Mouse (Mus musculus) monocyte, adult 2 months (primary cell): ENCODE results near the gene 6030408B16Rik.
"Not testable (repeated sequence)": the region's sequence is repeated elsewhere in the genome, so short reads cannot be mapped to it uniquely, and the experiment has no call there.

ENCODE experiments used
- DNase-seq, 2 experiments: peaks; one replicate each; pipeline ENCODE4 v3.0.0; 2022; ENCODE audit warnings: low spot score in 2 of 2, low read depth in 1 of 2

Gene 6030408B16Rik

DNA sequence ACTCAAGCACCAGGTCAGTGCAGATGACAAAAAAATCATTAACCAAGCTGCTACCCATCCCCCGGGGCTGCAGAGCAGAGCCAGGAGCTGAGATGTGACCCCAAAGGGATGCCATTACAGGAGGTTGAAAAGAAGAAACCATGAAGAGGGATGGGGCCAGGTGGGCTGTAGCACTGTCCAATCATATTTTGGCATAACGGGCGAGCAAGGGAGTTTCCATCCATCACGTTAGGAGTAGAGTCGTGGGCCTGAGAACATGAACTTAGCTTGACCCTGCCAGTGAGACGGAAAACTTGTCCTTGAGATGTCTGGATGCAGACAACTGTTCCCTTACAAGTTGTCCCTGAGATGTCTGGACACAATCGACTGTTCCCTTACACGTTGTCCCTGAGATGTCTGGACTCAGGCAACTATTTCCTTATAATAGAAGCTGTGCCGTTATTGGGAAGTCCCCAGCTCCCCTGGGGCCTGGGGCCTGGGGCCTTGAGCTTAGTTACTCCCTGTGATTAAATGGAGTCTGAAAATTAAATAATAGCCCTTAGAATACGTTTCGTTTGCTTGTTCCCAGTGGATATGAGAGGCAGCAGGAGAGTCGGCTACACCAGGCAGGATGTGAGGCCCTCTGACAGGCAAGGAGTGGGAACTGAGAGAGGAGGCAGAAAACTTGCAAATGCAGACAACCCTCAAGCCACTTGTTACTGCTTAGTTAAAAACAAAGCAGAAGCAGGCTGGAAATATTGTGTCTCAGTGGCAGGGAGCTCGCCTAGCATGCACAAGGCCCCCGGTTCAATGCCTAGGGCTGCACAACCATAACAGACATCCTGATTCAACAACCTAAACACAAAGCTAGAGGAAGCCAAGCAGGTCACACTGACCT, 26.1 kb downstream of the 6030408B16Rik start:
- no peak for DNase-seq

DNA sequence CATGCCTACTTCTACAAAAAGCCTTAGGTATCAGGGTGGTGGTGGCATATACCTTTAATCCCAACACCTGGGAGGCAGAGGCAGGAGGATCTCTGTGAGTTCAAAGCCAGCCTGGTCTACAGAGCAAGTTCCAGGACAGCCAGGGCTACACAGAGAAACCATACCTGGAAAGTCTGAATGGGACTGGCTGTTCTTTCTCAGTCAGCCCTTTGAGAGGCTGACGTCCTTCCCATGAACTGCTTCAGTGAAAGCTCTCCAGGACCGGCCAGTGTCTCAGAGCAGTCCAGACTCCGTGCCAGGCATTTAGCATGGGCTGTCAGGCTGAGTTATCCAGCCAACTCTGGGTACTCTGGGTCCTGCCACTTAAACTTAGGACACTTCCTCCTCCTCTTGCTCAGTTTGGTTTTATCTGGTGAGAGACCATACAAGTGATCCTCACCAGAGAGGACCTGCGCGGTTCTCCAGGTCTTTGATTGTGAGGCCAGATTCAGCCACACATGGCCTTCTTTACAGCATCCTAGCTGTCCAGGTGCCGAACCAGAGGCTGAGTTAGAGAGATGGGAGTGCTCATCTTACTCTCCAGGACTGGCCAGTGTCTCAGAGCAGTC, 27.1 kb downstream of the 6030408B16Rik start:
- no peak for DNase-seq

DNA sequence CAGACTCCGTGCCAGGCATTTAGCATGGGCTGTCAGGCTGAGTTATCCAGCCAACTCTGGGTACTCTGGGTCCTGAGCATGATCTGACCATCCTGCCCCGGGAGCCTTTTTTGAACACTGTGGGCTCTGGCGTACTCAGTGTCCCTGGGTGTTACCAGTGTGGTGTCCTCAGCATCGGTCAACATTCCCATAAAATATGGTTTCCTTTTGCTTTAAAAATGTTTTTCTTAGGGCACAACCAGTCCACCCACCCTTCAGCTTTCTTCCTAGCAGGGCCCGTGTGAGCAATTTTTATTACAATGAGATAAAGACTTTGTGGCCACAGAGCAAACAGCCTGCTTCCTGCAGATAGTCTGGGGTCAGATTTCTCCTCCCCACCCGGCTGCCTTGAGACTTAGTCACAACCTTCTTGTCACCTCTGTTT, 27.6 kb downstream of the 6030408B16Rik start:
- no peak for DNase-seq

DNA sequence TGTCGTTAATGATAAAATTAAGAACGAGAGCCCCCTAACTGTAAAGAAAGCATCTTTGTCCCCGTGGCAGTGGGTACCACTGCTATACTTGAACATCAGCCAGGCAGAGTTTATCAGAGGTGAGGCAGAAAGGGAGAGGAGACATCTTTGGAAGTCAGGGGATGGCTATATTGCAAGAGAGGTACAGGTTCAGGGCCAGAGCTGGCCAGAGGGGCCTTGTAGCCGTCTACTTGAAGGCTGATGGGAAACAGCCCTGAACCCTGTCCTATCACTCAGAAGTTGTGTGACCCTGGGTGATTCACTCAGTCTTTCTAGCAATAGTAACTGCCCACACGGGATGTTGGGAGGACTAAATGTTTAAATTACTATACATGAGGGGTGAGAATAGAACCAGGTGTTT, 28.1 kb downstream of the 6030408B16Rik start:
- DNase-seq, result no peak

DNA sequence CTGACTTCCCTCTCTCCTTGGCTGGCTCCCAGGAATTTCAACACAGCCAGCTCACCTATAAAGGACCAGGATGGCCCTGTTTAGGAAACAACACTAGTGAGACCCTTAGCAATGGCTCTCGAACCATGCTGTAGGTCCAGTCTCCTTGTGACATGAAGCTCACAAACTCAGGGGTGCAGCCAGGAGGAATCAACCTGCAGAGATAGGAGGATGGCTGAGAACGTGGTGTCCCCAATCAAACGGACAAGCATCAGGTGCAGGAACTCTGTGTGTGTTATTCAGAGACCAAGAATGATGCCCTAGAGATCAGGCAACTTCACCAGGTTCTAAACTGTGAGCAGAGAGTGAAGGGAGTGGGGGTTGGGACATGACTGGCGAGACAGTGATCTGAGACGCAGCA, 29.1 kb downstream of the 6030408B16Rik start:
- DNase-seq, result no peak

DNA sequence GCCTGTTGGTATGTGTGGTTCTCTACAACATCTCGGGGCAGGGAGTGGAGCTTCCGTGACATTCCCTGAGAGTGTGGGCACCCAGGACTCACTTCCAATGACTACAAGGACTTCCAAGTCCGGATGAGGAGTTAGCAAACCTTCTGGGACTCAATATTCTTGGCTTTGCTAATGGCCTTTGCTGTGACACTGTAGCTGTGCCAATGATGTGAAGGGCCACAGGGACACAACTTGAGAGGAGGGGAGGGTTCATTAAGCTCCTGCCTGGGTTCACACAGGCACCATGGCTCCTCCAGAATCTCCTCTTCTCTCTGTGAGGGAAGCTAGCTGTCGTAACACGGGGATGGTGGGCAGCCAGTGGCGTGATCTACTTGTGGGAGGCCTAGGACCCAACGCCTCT, 29.6 kb downstream of the 6030408B16Rik start:
- DNase-seq, result no peak

DNA sequence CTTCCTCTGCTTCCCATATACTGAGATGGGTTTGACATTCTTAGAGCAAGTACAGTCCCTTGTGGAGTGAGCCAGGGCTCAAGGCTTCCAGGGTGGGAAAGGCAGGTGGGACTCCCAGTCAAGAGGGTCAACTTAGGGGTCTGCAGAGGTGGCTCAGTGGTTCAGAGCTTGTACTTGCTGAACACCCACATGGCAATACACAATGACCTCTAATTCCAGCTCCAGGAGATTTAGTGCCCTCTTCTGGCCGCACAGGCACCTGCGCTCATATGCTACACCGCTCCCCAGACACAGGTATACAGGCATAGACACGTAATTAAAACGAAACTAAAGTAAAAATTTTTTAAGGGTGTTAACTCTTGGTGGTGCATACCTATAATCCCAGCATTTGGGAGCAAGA, 30.5 kb downstream of the 6030408B16Rik start:
- DNase-seq, result no peak

DNA sequence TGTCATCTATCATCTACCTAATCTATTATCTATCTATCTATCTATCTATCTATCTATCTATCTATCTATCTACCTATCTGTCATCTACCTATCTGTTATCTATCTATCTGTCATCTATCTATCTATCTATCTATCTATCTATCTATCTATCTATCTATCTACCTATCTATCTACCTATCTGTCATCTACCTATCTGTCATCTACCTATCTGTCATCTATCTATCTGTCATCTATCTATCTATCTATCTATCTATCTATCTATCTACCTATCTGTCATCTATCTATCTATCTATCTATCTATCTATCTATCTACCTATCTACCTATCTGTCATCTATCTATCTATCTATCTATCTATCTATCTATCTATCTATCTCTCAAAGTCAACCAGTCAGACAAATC, 31.4 kb downstream of the 6030408B16Rik start:
- DNase-seq, result not testable (repeated sequence)

DNA sequence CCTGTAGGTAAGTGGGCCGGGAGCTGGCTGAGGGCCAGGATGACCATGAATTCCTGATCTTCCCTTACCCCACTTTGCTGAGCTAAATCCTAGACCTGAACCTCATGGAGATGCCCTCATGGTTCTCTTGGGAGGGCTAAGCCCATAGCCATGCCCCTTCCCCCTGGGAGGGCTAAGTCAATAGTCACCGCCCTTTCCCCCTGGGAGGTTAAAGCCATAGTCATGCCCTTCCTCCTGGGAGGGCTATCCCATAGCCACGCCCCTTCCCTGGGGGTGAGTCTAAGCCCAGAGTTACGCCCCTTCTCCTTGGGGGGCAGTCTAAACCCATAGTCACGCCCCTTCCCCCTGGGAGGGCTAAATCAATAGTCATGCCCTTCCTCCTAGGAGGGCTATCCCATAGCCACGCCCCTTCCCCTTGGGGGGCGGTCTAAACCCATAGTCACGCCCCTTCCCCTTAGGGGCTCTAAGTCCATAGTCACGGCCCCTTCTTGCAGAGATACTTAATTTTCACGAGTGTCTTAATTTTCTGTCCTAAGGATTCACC, 33.1 kb downstream of the 6030408B16Rik start:
- no peak for DNase-seq

DNA sequence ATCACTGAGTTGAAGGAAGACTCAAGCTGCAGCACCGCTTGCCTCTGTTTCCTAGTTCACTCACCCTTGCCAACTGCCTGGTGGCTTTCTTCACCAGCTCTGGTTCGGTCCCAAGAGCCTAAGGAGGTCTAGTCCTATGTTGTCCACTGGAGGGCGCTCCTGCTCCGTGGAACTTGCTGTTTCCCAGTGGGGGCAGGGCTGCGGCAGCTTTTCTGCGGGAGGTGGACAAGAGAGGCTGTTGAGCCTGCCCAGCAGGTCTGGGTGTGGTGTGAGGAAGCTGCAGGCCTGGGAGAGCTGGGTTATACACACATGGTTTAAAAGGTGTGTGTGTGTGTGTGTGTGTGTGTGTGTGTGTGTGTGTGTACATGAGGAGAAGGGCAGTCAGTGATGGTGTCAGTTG, 34.3 kb downstream of the 6030408B16Rik start:
- DNase-seq, result peak; percentile 66 to 81

DNA sequence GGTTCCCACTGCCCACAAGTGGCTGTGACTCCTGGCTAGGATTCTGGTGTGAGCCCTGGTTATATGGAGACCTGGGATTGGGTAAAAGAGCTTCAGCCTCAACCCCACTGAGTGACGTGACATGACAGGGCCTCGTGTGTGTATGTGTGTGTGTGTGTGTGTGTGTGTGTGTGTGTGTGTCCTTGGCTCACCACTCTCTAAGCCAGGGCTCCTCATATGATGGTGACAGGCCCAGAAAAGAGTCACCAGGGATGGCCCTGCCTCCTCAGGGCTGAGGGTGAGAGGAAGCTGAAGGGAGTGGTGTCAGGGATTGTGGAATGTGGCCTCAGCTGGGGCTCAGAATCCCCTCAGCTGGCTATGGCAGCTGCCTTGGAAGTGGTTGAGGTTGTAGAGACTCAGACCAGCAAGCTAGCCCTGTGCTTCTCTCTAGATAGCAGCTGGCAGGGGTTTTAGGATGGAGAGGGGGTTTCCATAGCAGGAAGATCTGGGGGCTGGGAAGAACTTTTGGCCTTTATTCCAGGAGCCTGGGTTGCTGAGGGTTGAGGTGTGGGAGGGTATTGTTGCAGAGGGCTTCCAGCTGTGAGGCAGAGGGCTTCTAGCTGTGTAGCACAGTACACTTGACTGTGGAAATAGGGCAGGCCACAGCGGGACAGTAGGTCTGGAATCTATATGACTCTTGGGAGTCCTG, 36.0 kb downstream of the 6030408B16Rik start:
- DNase-seq, result no peak

DNA sequence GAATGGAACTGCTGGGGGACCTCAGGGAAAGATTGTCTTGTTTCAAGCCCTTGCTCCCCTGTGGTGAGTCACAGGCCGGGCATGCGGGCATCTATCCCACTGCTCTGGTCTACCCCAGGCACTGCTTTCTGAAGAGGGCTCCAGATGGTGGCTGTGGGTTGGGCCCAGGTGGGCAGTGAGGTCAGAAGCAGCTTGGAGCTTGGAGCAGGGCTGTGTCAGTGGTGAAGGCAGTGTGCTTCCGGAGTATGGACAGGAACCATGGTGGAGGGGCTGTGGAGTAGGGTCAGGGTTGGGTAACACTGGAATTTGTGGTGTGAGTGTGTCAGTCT, 36.5 kb downstream of the 6030408B16Rik start:
- DNase-seq, result no peak

DNA sequence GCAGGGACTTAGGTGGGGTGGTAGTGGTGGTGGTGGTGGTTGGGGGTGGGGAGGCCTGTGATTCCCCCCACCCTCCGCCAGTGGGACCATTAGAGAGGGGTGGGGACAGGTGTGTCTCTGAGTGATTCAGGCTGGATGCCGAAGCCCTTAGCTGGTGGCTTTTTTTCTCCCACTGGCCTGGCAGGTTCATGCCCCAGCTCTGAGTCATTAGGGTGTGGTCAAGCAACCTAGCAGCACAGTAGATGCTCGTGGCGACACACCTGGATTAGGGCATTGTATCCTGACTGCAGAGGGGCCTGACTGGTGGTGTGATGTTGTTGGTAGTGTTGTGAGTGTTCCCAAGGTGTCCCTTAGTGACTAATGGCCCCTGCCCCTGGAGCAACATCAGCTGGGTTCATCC, 38.1 kb downstream of the 6030408B16Rik start:
- DNase-seq, result no peak

DNA sequence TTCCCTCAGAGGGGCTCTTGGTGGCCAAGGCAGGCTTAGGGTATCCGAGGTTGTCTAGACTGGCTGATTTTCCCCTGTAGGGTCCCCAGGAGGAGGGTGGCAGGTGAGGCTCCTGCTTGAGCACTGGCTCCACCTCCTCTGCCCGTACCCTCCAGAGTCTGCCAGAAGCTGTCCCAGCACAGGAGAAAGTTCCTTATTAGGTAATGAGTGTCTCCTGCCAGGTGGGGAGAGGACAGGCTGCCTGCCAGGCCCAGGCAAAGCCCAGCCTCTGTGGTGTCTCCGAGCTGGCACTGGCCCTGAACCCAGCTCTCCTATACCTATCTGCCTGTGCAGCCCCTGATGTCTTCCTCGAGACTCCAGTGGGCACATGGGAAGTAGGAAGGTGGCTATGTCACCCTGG, 39.4 kb downstream of the 6030408B16Rik start:
- DNase-seq, result no peak

DNA sequence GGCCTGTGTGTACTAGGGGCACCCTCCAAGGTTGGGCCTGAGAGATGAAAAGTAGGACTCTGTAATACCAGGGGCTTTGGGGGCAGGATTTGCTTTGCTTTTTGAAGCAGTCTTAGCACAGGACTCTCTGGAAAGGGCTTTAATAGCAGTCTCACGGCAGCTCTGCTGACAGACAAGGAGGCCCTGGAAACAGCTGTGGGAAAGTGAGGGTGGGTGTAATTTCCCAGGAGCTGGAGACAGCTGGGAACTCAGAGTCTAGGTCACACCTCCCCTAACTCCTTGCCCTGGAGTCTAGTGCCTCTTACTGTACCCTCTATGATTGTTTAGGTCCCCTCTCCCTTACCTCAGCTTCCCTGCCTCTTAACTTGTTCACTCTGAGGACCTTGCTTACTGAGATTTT, 40.2 kb downstream of the 6030408B16Rik start:
- no peak for DNase-seq

DNA sequence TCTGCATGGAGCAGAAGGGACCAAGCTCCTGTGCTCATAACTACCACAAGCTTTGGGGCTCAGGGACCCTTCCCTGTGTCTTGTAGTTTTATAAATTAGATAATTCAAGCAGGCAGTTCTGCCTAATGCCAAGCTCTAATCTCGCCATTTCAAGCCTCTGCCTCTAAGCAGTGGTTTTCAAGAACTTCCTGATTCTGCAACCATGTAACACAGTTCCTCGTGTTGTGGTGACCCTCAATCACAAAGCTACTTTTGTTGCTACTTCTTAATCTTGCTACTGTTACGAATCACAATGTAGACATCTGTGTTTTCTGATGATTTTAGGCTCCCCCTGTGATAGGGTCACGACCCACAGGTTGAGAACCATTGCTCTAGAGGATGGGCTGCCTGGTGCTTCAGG, 40.6 kb downstream of the 6030408B16Rik start:
- no peak for DNase-seq

DNA sequence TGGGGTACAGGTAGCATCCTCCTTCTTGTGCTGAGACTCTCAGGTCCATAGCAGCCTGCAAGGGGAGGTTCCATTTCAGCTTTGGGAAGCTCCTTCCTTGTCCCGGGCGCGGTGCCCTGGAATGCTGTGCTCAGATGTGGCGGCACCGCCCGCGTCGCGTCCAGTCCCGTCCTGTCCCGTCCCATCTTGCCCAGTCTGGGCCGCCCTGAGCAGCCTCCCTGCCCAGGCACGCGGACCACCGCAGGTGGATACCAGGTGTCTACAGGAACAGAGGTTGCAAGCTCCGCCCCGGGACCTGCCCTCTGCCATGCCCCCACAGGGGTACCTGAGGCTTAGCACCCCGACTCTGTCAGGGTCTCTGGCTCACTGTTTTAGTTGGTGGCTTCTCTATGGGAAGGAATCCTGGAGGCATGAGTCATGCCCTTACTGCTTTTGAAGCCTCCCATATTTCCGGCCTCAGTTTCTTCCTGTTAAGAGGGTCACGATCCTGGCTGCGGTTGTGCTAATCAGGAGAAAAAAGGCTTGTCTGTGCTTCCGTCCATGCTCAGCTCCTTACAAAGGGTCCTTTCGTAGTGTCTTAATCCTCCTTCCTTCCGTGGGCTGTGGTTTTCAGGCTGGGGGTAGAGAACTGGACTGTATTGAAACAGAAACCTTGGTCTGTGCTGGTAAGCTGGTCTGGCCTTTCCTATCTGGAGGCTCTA, 43.6 kb downstream of the 6030408B16Rik start:
- no peak for DNase-seq

DNA sequence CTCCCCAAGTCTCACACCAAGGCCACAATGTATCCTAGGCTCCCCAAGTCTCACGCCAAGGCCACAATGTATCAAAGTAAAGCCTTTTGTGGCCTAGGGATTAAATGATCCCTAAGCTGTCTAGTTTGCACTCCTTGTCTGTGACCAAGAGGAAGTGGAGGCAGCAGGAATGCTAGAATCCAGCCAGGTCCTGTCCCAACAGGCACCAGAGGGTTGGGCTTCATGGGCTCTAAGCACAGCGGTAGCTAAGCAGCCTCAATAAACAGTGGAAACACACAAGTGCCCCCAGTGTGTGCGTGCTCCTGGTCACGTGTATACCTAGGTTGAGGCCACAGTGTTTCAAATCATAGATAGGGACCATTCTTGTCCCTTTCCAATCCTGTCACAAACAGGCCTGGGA, 45.3 kb downstream of the 6030408B16Rik start:
- no peak for DNase-seq

DNA sequence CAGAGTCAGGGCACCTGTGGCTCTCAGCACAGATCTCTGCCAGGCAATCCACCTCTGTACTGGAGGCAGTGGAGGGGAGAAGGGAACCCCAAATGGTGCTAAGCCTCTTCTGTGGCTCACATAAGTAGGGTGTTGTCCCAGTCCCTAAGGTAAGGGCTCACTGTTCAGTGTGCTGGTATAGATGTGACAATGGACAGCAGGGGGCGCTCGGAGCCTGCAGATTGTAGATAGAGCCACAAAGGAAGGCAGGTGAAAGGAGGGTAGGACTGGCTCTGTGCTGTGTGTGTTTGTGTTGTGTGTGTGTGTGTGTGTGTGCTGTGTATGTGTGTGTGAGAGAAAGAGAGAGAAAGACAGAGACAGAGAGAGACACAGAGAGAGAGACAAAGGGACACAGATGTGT, 46.5 kb downstream of the 6030408B16Rik start:
- DNase-seq, result peak in 1 of 2 experiments; percentile 71

DNA sequence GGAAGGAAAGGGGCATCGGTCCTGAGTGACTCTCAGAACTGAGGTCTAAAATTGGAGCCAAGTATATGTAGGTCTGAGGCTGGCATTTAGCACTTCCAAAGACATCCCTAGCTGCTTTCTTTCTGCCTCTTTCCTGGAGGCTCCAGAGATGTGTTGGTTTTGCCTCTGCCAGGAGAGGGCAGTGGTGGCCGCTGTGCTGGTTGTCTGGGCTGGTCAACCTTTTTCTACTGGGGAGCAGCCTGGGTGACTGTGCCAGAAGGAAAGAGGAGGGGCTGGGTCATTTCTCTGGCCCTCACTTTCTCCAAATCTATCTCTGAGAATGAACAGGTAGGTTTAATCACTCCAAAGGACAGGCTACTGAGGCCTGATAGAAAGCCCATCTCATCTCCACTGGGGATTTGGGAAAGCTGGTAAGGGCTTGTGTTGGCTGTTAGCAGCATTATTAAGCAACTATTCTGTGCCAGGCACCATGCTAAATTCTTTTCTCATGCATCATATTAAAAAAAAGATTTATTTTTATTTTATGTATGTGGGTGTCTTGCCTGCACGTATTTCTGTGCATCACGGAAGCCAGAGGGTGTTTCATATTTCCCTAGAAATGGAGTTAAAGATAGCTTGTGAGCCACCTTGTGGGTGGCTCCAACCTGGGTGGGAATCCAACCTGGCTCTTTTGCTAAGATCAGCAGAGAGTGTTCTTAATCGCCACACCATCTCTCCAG, 48.9 kb downstream of the 6030408B16Rik start:
- peak in 1 of 2 experiments; percentile 53 for DNase-seq
